Mouse (Mus musculus) midbrain, embryonic 13.5 days (tissue): ENCODE measurements around the gene Zfp524. TPM values are rescaled to one million over a fixed set of nuclear protein-coding genes. Genes with fewer than 3 reads are reported as not detected.
A peak's percentile ranks its signal among the peaks of the same experiment; 100 is the strongest.

Experiments used
- ATAC-seq: fragments of 200-750 bp; cut with Nextera tagmentation; 2 replicates; pipeline ENCODE4 v1.8.0; 2017; ENCODE audit warnings: mild to moderate bottlenecking, moderate TSS enrichment, moderate library complexity
- H3K27ac ChIP-seq: fragments of 300-500 bp; sonication (generic); 2 replicates; pipeline ENCODE4 v1.5.1; 2015; ENCODE audit warnings: inconsistent platforms, mild to moderate bottlenecking, moderate library complexity
- H3K27me3 ChIP-seq: fragments of 300-500 bp; sonication (generic); 2 replicates; pipeline ENCODE4 v1.6.1; 2015; ENCODE audit warnings: mild to moderate bottlenecking, inconsistent platforms
- H3K36me3 ChIP-seq: fragments of 300-500 bp; sonication (generic); 2 replicates; pipeline ENCODE4 v1.6.1; 2015; ENCODE audit warnings: mild to moderate bottlenecking, inconsistent platforms
- H3K4me1 ChIP-seq: fragments of 300-500 bp; sonication (generic); replicated peaks from 2 replicates; pipeline ENCODE4 v1.6.1; 2015; ENCODE audit warnings: inconsistent platforms
- H3K4me2 ChIP-seq: fragments of 300-500 bp; sonication (generic); replicated peaks from 2 replicates; pipeline ENCODE4 v1.6.1; 2015; ENCODE audit warnings: moderate library complexity, mild to moderate bottlenecking, inconsistent platforms
- H3K4me3 ChIP-seq: fragments of 300-500 bp; sonication (generic); replicated peaks from 2 replicates; pipeline ENCODE4 v1.5.1; 2015; ENCODE audit warnings: mild to moderate bottlenecking, inconsistent platforms
- H3K9ac ChIP-seq: fragments of 300-500 bp; sonication (generic); replicated peaks from 2 replicates; pipeline ENCODE4 v1.6.1; 2015; ENCODE audit warnings: mild to moderate bottlenecking, inconsistent platforms
- H3K9me3 ChIP-seq: fragments of 300-500 bp; sonication (generic); 2 replicates; pipeline ENCODE4 v1.6.1; 2016; ENCODE audit warnings: mild to moderate bottlenecking, inconsistent platforms
- WGBS: fragments of 180-500 bp; shearing (Covaris S2); methylation state at CpG from one replicate; pipeline ENCODE4 v1.1.7; 2015; 5-methylcytosine and 5-hydroxymethylcytosine counted together
- polyA plus RNA-seq: library from polyadenylated mRNA; unstranded; fragments of >200 nt; fragmentation: Nextera tagmentation; extraction: Ambion mirVana; gene quantifications from 2 replicates; pipeline ENCODE4 v1.2.1, GENCODE M21; 2015

Gene Zfp524
- 8.6 and 8.9 TPM in 2 replicates for polyA plus RNA-seq

DNA sequence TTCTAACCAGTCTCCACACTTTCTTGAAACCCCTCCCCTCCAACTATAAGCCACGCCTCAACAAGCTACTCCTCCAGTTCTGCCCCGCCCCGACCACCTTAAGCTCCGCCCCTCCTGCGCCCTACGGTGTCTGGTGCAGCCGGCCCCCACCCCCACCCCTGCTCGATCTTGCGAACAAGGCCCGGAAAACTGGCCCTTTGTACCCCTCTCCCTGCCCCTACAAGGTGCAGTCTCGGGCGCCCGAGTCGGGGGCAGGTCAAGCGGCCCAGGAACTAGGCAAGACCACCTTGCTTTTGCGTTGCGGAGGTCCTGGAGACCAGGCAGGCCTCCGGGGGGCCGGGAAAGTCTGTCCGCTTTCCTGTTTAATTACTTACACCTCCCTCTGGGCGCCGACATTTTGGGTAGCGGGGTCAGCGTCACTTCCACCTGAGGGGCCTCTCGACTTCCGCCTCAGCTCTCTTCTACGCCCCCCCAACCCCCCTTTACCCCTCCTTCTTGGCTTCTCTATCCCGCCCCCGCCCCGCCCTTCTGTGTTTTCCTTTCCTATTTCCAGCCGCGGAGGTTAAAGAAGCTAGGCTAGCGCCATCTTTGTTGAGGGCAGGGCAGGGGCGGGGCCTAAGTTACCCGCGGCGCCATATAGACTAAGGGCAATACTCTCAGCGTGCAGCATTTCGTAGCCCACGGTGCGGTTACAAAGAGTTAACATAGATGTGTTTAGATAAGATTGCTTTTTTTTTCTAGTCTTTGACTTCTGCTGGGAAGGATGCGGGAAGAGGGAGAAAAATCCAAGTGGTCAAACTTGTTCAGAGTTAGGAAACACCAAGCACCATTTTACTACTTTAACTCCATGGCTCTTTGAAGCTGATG lies at the start of gene Zfp524, which contains the start of gene Fiz1:
Zfp524 (plus strand) TSS at position 165 of the 867 bp plus-strand sequence.
Fiz1 (minus strand) TSS at position 447 of the 867 bp plus-strand sequence.
- ATAC-seq, result peak; percentile 82
- H3K4me3 ChIP-seq, result peak within 1 kb of the TSS; percentile 71
- no peaks in the 10 kb centered on the region for H3K27me3 ChIP-seq
- WGBS, result under 1% methylated on average over 42 of the region's 42 CpGs
- H3K9me3 ChIP-seq, result no peaks in the 10 kb centered on the region
- peaks cover 42% of the 10 kb centered on the region for H3K36me3 ChIP-seq
- H3K27ac ChIP-seq, result peak within 1 kb of the TSS; percentile 98
- H3K4me1 ChIP-seq, result peaks cover 16% of the 10 kb centered on the region
- H3K9ac ChIP-seq, result peak within 1 kb of the TSS; percentile 83
- H3K4me2 ChIP-seq, result peak within 1 kb of the TSS; percentile 61

DNA sequence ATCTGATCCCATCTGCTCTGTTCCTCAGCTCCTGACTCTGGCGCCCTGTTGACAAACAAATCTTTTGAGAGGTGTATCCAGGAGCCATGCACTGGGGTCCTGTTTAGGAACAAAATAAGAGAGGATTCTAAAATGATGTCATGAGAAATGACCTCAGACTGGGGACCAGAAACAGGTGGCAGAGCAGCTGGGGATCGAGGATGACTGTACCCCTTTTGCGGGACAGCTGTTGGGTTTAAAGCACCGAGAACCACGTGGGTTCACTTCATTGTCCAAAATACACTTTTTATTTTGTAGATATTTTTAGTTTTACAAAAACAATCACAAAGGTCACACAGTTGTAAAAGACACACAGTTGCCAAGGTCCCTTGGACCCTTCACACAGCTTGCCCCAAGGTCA lies 49.2 kb upstream of the Zfp524 start:
- 85% methylated on average over 5 of the region's 5 CpGs for WGBS
- H3K27ac ChIP-seq, result no peak overlapping the region
- H3K27me3 ChIP-seq, result no peaks in the 10 kb centered on the region
- no peak overlapping the region for H3K4me3 ChIP-seq
- no peaks in the 10 kb centered on the region for H3K4me1 ChIP-seq
- no peak overlapping the region for H3K9ac ChIP-seq
- no peaks in the 10 kb centered on the region for H3K9me3 ChIP-seq
- no peak for ATAC-seq
- H3K36me3 ChIP-seq, result no peaks in the 10 kb centered on the region
- no peak overlapping the region for H3K4me2 ChIP-seq

DNA sequence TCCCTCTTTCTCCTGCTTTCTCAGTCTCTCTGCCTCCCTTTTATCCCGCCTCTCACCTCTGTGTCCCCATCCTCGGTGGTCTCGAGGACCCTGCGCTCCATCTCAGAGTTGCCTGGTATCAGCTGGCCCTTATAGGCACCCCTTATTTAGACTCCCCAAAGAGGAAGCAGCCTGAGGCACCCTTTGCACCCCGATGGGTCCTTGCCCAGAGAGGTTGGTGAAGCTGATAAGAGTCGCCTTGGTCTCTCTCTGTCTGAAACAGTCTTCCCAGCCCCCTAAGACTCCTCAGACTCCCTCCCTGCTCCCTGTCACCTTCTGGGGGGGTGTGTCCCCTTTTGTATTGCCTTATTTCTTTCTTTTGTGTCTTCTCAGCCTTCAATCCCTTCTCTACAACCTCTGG lies 43.1 kb upstream of the Zfp524 start, which contains the start of gene Sbk3:
Sbk3 (minus strand) TSS at position 101 of the 400 bp plus-strand sequence.
- no peak for ATAC-seq
- Histone ChIP-seq H3K27ac (no peak within 1 kb of the TSS), H3K36me3 (no peaks in the 10 kb centered on the region), H3K4me1 (no peaks in the 10 kb centered on the region), H3K9ac (no peak within 1 kb of the TSS), H3K27me3 (no peaks in the 10 kb centered on the region), H3K4me2 (no peak within 1 kb of the TSS), H3K9me3 (no peaks in the 10 kb centered on the region), H3K4me3 (no peak within 1 kb of the TSS)
- WGBS, result 41% methylated on average over 6 of the region's 6 CpGs

DNA sequence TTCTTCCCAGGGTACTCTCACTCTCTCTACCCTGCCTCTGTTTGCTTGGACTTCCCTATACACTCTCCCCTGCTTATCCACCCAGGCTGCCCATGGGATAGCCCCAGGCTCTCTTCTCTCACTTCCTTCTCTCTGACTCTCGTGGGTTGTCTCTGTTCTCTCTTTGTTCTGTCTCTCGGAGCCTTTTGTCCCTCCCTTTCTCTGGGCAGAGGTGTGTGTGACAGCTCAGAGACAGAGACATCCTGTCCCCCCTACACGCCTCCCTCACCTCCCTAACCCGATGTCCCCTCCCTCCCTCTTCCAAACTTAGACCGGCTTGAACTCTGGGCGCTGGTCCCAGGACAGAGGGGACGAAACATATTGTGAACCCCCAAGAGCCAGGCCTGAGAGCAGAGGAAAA lies 42.5 kb upstream of the Zfp524 start:
- Histone ChIP-seq H3K27me3 (no peaks in the 10 kb centered on the region), H3K27ac (no peak overlapping the region), H3K9me3 (no peaks in the 10 kb centered on the region), H3K36me3 (no peaks in the 10 kb centered on the region), H3K9ac (no peak overlapping the region), H3K4me3 (no peak overlapping the region), H3K4me2 (no peak overlapping the region), H3K4me1 (no peaks in the 10 kb centered on the region)
- WGBS, result 25% methylated on average over 7 of the region's 7 CpGs
- no peak for ATAC-seq

DNA sequence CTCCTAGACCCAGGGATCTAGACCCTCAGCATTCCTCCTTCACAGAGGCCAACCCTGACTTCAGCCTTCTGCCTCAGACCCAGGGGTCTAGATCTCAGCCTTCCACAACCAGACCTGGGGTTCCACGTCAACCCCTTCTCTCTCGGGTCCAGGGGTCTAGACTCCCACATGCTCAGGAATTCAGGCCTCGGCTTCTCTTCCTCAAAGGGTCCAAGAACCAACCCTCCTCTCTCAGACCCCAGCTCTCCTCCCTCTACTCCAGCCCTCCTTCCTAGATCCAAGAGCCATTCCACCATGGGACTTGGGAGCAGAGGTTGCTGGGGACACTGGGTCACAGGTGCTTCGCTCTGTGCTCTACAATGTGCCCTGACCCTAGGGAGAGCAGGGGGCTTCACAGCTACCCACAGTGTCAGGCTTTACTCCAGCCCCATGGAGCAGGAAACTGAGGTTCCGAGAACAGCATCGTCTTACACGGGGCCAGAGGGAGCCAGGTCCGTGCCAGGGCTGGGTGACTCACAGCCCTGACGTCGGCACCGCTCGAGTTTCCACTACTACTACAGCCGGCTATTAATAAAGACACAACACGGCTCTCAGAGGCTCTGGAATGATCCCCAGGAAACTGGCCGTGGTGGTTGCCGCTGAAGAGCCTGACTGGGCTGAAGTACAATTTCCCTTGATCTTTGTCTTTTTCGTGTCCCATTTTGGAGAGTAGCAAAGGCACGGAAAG lies 41.7 kb upstream of the Zfp524 start:
- WGBS, result 84% methylated on average over 18 of the region's 18 CpGs
- no peak for ATAC-seq
- H3K27me3 ChIP-seq, result no peaks in the 10 kb centered on the region
- no peaks in the 10 kb centered on the region for H3K9me3 ChIP-seq
- H3K4me1 ChIP-seq, result no peaks in the 10 kb centered on the region
- no peak overlapping the region for H3K9ac ChIP-seq
- H3K4me2 ChIP-seq, result no peak overlapping the region
- H3K36me3 ChIP-seq, result no peaks in the 10 kb centered on the region
- H3K27ac ChIP-seq, result no peak overlapping the region
- H3K4me3 ChIP-seq, result no peak overlapping the region

DNA sequence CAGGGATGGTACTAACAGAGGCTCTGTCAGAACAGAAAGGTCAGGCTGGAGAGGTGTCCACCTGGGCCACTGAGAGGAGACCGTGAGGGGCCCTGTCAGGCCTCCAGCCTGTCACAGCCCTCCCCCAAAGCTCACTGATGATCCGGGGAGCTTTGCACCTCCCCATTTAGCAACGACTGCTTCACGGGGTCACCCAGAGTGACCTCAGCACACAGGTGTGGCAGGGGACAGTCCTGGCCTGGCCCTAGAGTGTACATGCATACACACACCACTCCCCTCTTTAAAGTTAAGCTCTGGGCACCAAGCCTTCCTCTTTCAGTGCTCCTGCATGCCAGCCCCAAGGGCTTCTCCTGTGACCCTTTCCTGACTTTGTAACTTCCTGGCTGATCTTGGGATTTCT lies 38.8 kb upstream of the Zfp524 start:
- WGBS, result 69% methylated on average over 4 of the region's 4 CpGs
- Histone ChIP-seq H3K4me3 (no peak overlapping the region), H3K9me3 (no peaks in the 10 kb centered on the region), H3K27ac (no peak overlapping the region), H3K4me2 (no peak overlapping the region), H3K36me3 (no peaks in the 10 kb centered on the region), H3K4me1 (no peaks in the 10 kb centered on the region), H3K9ac (no peak overlapping the region), H3K27me3 (no peaks in the 10 kb centered on the region)
- ATAC-seq, result no peak

DNA sequence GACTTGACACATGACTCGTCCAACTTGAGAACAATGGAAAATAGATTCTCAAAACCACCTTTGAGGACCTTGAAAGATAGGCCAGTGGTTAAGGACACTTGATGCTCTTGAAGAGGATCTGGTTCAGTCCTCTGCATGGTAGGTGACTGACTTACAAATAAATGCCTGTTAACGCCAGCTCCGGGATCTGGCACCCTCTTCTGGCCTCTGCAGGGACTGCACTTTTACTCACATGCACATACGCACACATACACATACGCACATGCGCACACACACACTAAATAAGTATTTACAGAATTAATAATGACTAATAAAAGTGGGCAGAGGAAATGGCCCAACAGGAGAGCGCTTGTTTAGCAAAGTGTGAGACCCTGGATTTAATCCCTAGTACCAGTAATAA lies 37.4 kb upstream of the Zfp524 start:
- Histone ChIP-seq H3K4me3 (no peak overlapping the region), H3K36me3 (no peaks in the 10 kb centered on the region), H3K27ac (no peak overlapping the region), H3K9ac (no peak overlapping the region), H3K4me2 (no peak overlapping the region), H3K27me3 (no peaks in the 10 kb centered on the region), H3K9me3 (no peaks in the 10 kb centered on the region), H3K4me1 (no peaks in the 10 kb centered on the region)
- 87% methylated on average over 7 of the region's 7 CpGs for WGBS
- no peak for ATAC-seq

DNA sequence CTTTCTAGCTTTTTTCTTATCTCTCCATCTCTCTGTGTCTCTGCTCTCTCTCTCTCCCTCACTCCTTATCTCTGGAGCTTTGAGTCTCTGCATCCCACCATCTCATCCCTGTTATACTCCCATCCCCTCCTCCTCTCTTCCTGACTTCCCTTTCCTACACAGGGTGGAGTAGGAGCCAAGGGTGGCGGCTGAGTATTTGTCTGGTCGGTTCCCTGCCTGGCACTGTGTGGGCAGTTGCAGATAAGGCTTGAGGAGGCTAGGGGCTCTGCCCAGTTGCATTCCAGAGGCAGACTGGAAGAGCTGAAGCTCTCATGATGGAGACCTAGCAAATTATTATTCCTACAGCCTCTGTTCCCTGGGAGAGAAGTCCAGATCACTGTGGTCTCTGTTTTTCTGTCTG lies 26.0 kb upstream of the Zfp524 start:
- Histone ChIP-seq H3K36me3 (peaks cover 32% of the 10 kb centered on the region), H3K4me2 (no peak overlapping the region), H3K27me3 (no peaks in the 10 kb centered on the region; the same call in 1 of the 2 replicates), H3K27ac (no peak overlapping the region), H3K4me1 (peaks cover 10% of the 10 kb centered on the region), H3K9me3 (peaks cover 6% of the 10 kb centered on the region; the same call in 1 of the 2 replicates), H3K9ac (no peak overlapping the region), H3K4me3 (no peak overlapping the region)
- 69% methylated on average over 2 of the region's 2 CpGs for WGBS
- ATAC-seq, result no peak

DNA sequence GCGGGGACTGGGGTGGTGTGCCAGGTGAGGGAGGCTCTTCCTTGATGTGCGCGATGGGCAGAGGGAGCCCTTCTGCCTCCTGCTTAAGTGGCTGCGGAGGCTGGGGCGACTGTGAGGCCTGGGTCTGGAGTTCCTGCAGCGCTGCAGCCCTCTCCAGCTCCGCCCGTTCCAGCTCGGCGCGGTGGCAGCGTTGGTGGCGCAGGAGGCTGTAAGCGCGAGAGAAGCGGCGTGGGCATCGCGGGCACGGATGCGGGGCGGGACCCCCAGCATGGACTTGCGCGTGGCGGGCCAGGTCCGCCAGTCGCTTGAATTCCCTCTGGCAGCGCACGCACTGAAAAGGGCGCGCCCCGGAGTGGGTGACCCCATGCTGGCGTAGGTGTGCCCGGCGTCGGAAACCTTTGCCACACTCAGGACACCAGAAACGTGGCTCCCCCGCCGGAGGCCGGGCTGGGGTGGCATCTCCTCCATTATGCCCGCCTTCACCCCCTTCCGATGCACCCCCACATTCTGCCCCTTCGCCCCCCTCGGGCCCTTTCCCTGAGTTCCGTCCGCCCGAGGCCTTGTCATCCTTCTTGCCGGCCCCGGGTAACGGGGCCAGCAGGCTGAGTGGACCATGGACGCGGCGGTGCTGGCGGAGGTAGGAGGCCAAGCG lies 20.7 kb upstream of the Zfp524 start:
- ATAC-seq, result no peak
- Histone ChIP-seq H3K36me3 (peaks cover 45% of the 10 kb centered on the region), H3K9me3 (peaks cover 6% of the 10 kb centered on the region; the same call in 1 of the 2 replicates), H3K4me3 (peak overlapping the region; percentile 68), H3K4me1 (peaks cover 40% of the 10 kb centered on the region), H3K27ac (no peak overlapping the region), H3K4me2 (peak overlapping the region; percentile 94), H3K9ac (peak overlapping the region; percentile 81), H3K27me3 (0 out of 2 replicates have a peak, but pooled peaks cover 9% of the 10 kb centered on the region)
- 42% methylated on average over 55 of the region's 55 CpGs for WGBS

DNA sequence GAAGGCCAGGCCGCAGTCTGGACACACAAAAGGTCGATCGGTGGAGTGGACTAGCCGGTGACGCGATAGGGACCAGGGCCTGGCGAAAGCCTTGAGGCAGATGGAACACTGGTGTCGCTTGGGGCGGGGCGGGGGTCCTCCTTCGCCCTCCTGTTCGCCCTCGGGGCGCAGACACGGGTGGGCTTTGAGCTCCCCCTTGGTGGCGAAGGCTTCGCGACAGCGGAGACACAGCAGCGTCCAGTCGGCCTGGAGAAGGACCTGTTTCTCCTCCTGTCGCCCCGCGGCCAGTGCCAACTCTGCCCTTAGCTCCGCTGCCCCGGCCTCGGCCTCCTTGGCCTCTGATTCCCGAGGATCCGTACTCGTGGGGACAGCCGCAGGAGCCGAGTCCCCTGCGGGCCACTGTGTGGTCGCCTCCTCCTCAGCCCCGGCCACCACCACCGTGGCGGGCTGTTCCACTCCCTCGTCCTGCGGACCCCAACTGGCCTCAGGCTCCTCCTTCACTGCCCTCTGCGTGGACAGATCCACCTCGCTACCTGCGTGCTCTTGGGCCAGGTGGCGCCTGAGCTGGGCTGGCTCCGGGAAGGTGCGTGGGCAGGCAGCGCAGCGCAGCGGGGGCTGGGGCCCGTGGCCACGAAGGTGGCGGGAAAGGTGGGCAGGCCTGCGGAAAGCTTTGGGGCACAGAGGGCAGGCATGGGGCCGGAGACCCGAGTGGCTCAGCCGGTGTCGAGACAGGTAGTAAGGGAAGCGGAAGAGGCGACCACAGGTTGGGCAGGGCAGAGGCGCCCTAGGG lies 20.0 kb upstream of the Zfp524 start:
- no peak overlapping the region for H3K27ac ChIP-seq
- peak overlapping the region; percentile 81 for H3K9ac ChIP-seq
- no peak for ATAC-seq
- 0 out of 2 replicates have a peak, but pooled peaks cover 9% of the 10 kb centered on the region for H3K27me3 ChIP-seq
- 53% methylated on average over 59 of the region's 59 CpGs for WGBS
- H3K4me1 ChIP-seq, result peaks cover 40% of the 10 kb centered on the region
- peak overlapping the region; percentile 94 for H3K4me2 ChIP-seq
- peaks cover 6% of the 10 kb centered on the region; the same call in 1 of the 2 replicates for H3K9me3 ChIP-seq
- peak overlapping the region; percentile 68 for H3K4me3 ChIP-seq
- peaks cover 45% of the 10 kb centered on the region for H3K36me3 ChIP-seq
